In genomic region chr12:38783291-38783690, GRCm38 (mm10) we compare ENCODE assay signal across 13 mouse cellular contexts. TPM values are rescaled to one million over a fixed set of nuclear protein-coding genes. Genes with fewer than 3 reads are reported as not detected.
DNase-seq lines count a peak whose midpoint lies in the region; ATAC-seq lines count a peak whose summit lies in the region.
"Had no signal": no experiment of that assay in that cellular context is flagged by ENCODE, and none has a peak within 500 bp of the region (broad histone marks: within the 10 kb centered on the region; RNA-seq: fewer than 3 reads in every experiment).

No protein-coding gene starts in this region.

- 0 out of 2 replicates have a peak overlapping the region, but pooled peaks have one; percentile 12 for H3K9ac ChIP-seq in forebrain, embryonic 13.5 days
- no peak overlapping the region for H3K9ac ChIP-seq in forebrain, embryonic 11.5 days (ENCODE audit: low read length)
- H3K9ac ChIP-seq in lung, embryonic 16.5 days (ENCODE audit: low read length), result 0 out of 2 replicates have a peak overlapping the region, but pooled peaks have one; percentile 5
- H3K9ac ChIP-seq in forebrain, embryonic 16.5 days (replicated peaks; ENCODE audit: low read depth, low read length), result no peak overlapping the region
- H3K9ac ChIP-seq in stomach, embryonic 15.5 days, result no peak overlapping the region
- H3K9ac ChIP-seq: limb, embryonic 15.5 days; midbrain, embryonic 12.5 days had no signal

- H3K4me1 ChIP-seq in forebrain, embryonic 13.5 days, result peaks cover 27% of the 10 kb centered on the region; the same call in 1 of the 2 replicates
- no peaks in the 10 kb centered on the region for H3K4me1 ChIP-seq in forebrain, embryonic 11.5 days (replicated peaks; ENCODE audit: control insufficient read depth, insufficient read depth, low read length)
- H3K4me1 ChIP-seq in lung, embryonic 16.5 days (replicated peaks; ENCODE audit: control insufficient read depth, insufficient read depth, low read length), result peaks cover 4% of the 10 kb centered on the region
- H3K4me1 ChIP-seq in forebrain, embryonic 16.5 days (replicated peaks; ENCODE audit: control insufficient read depth, insufficient read depth, low read length), result peaks cover 12% of the 10 kb centered on the region
- H3K4me1 ChIP-seq in stomach, embryonic 15.5 days, result no peaks in the 10 kb centered on the region

- no peak for DNase-seq in forebrain, embryonic 11.5 days (ENCODE audit: low spot score)
- no peak for DNase-seq in lung, postnatal 4 days
- DNase-seq in frontal cortex, postnatal 36 days (ENCODE audit: low spot score in 2 of 2), result no peak
- no peak for DNase-seq in left cerebral cortex, postnatal 14 days (ENCODE audit: low spot score in 2 of 2)
- DNase-seq: kidney, postnatal 36 days; right cerebral cortex, postnatal 25 days had no signal

- H3K4me3 ChIP-seq in forebrain, embryonic 13.5 days, result peak overlapping the region; percentile 10; the same call in 1 of the 2 replicates
- H3K4me3 ChIP-seq in forebrain, embryonic 11.5 days (ENCODE audit: low read depth, low read length), result no peak overlapping the region
- H3K4me3 ChIP-seq in lung, embryonic 16.5 days (ENCODE audit: low read length), result peak overlapping the region; percentile 29
- H3K4me3 ChIP-seq in forebrain, embryonic 16.5 days (replicated peaks; ENCODE audit: low read length), result peak overlapping the region; percentile 24
- 0 out of 2 replicates have a peak overlapping the region, but pooled peaks have one; percentile 2 for H3K4me3 ChIP-seq in stomach, embryonic 15.5 days (replicated peaks)
- H3K4me3 ChIP-seq: limb, embryonic 15.5 days; midbrain, embryonic 12.5 days had no signal

- H3K27ac ChIP-seq in forebrain, embryonic 13.5 days, result no peak overlapping the region
- H3K27ac ChIP-seq in forebrain, embryonic 11.5 days (ENCODE audit: low read depth, low read length), result no peak overlapping the region
- H3K27ac ChIP-seq in lung, embryonic 16.5 days (ENCODE audit: low read length), result no peak overlapping the region
- H3K27ac ChIP-seq in forebrain, embryonic 16.5 days (ENCODE audit: low read length), result no peak overlapping the region
- H3K27ac ChIP-seq in stomach, embryonic 15.5 days, result no peak overlapping the region
- H3K27ac ChIP-seq: limb, embryonic 15.5 days; midbrain, embryonic 12.5 days had no signal

- H3K9me3 ChIP-seq in forebrain, embryonic 13.5 days (replicated peaks), result no peaks in the 10 kb centered on the region
- no peaks in the 10 kb centered on the region for H3K9me3 ChIP-seq in forebrain, embryonic 11.5 days (ENCODE audit: control insufficient read depth, low read length)
- H3K9me3 ChIP-seq in lung, embryonic 16.5 days (ENCODE audit: control insufficient read depth, low read length), result no peaks in the 10 kb centered on the region
- no peaks in the 10 kb centered on the region for H3K9me3 ChIP-seq in forebrain, embryonic 16.5 days (ENCODE audit: control insufficient read depth, low read length)
- no peaks in the 10 kb centered on the region for H3K9me3 ChIP-seq in stomach, embryonic 15.5 days
- H3K9me3 ChIP-seq: limb, embryonic 15.5 days; midbrain, embryonic 12.5 days had no signal

- no peak for ATAC-seq in forebrain, embryonic 13.5 days
- no peak for ATAC-seq in forebrain, embryonic 11.5 days (replicated peaks; ENCODE audit: low FRiP score)
- no peak for ATAC-seq in lung, embryonic 16.5 days (ENCODE audit: low read depth)
- no peak for ATAC-seq in forebrain, embryonic 16.5 days
- ATAC-seq in stomach, embryonic 15.5 days (ENCODE audit: insufficient read depth, low FRiP score, low read depth), result no peak

- intact Hi-C loops in left cerebral cortex, postnatal 14 days (cut with DNase I), result no loop called here

- WGBS in forebrain, embryonic 13.5 days, result 56% methylated on average over 1 of the region's 1 CpGs
- WGBS in forebrain, embryonic 11.5 days, result 72% methylated on average over 1 of the region's 1 CpGs
- WGBS in lung, embryonic 16.5 days, result 54% methylated on average over 1 of the region's 1 CpGs
- 69% methylated on average over 1 of the region's 1 CpGs for WGBS in forebrain, embryonic 16.5 days
- WGBS in stomach, embryonic 15.5 days, result 64% methylated on average over 1 of the region's 1 CpGs

- H3K4me2 ChIP-seq in forebrain, embryonic 13.5 days, result peak overlapping the region; percentile 37
- H3K4me2 ChIP-seq in forebrain, embryonic 11.5 days (ENCODE audit: low read depth, low read length, severe bottlenecking), result no peak overlapping the region
- peak overlapping the region; percentile 47 for H3K4me2 ChIP-seq in lung, embryonic 16.5 days (ENCODE audit: low read depth, low read length)
- peak overlapping the region; percentile 28 for H3K4me2 ChIP-seq in forebrain, embryonic 16.5 days (ENCODE audit: low read length)
- peak overlapping the region; percentile 37 for H3K4me2 ChIP-seq in stomach, embryonic 15.5 days
- H3K4me2 ChIP-seq: limb, embryonic 15.5 days; midbrain, embryonic 12.5 days had no signal

- 0 out of 2 replicates have a peak, but pooled peaks cover 3% of the 10 kb centered on the region for H3K27me3 ChIP-seq in forebrain, embryonic 13.5 days
- H3K27me3 ChIP-seq in forebrain, embryonic 11.5 days (ENCODE audit: control insufficient read depth, insufficient read depth, low read length), result no peaks in the 10 kb centered on the region
- no peaks in the 10 kb centered on the region for H3K27me3 ChIP-seq in lung, embryonic 16.5 days (ENCODE audit: control insufficient read depth, insufficient read depth, low read depth, low read length)
- no peaks in the 10 kb centered on the region for H3K27me3 ChIP-seq in forebrain, embryonic 16.5 days (replicated peaks; ENCODE audit: control insufficient read depth, insufficient read depth, low read length)
- no peaks in the 10 kb centered on the region for H3K27me3 ChIP-seq in stomach, embryonic 15.5 days (replicated peaks)
- H3K27me3 ChIP-seq: limb, embryonic 15.5 days; midbrain, embryonic 12.5 days had no signal

- no peaks in the 10 kb centered on the region for H3K36me3 ChIP-seq in forebrain, embryonic 13.5 days (ENCODE audit: poor library complexity, severe bottlenecking)
- H3K36me3 ChIP-seq in forebrain, embryonic 11.5 days (ENCODE audit: control insufficient read depth, insufficient read depth, low read length), result no peaks in the 10 kb centered on the region
- H3K36me3 ChIP-seq in lung, embryonic 16.5 days (ENCODE audit: control insufficient read depth, insufficient read depth, low read length), result no peaks in the 10 kb centered on the region
- H3K36me3 ChIP-seq in forebrain, embryonic 16.5 days (ENCODE audit: control insufficient read depth, insufficient read depth), result no peaks in the 10 kb centered on the region
- no peaks in the 10 kb centered on the region for H3K36me3 ChIP-seq in stomach, embryonic 15.5 days
- H3K36me3 ChIP-seq: limb, embryonic 15.5 days; midbrain, embryonic 12.5 days had no signal

RNA-seq across cellular contexts. Expression of gene Etv1, which starts 4.1 kb away (rescaled TPM):
- polyA plus RNA-seq in forebrain, embryonic 13.5 days (2015; fragmentation: Nextera tagmentation; extraction: Ambion mirVana), result 28.5 and 29.2 TPM in 2 replicates
- polyA plus RNA-seq in forebrain, embryonic 11.5 days (2014; fragmentation: Nextera tagmentation; extraction: Ambion mirVana), result 25.7 and 28.0 TPM in 2 replicates
- 43.6 and 49.2 TPM in 2 replicates for polyA plus RNA-seq in lung, embryonic 16.5 days (2015; fragmentation: Nextera tagmentation; extraction: Ambion mirVana)
- polyA plus RNA-seq in forebrain, embryonic 16.5 days (2015; fragmentation: Nextera tagmentation; extraction: Ambion mirVana), result 40.5 and 44.0 TPM in 2 replicates
- 35.8 and 41.8 TPM in 2 replicates for polyA plus RNA-seq in stomach, embryonic 15.5 days (2015; fragmentation: Nextera tagmentation; extraction: Ambion mirVana)
- total RNA-seq in left cerebral cortex, postnatal 14 days (2021), result 10 to 100 TPM; 72.6 TPM
- total RNA-seq: granulocyte monocyte progenitor cell, adult 5-6 weeks had no signal

Comparison
In these comparisons a context has a peak if more than half of its experiments do, and no peak if none do; other contexts are left out.
1. H3K9ac ChIP-seq: peak in forebrain, embryonic 13.5 days (single experiment) and lung, embryonic 16.5 days (single experiment); none in forebrain, embryonic 11.5 days (single experiment), forebrain, embryonic 16.5 days (single experiment) and stomach, embryonic 15.5 days (single experiment).